Mouse (Mus musculus) layer of hippocampus, postnatal 25 days (tissue): ENCODE data around the gene Necab3. TPM values are rescaled to one million over a fixed set of nuclear protein-coding genes. Genes with fewer than 3 reads are reported as not detected.

Experiments used
- DNase-seq, 2 experiments: peaks; one replicate each; pipeline ENCODE4 v3.0.0; 2022; ENCODE audit warnings: mixed read lengths in 2 of 2, low spot score in 1 of 2; ENCODE audit errors: extremely low spot score in 1 of 2
- total RNA-seq, 2 experiments: library from RNA; stranded (reverse); gene quantifications; 2 replicates each; pipeline ENCODE4 v1.2.3; 2021

Gene Necab3
- total RNA-seq, 2 experiments from 2014 or later = 27.4 to 29.8 TPM

DNA sequence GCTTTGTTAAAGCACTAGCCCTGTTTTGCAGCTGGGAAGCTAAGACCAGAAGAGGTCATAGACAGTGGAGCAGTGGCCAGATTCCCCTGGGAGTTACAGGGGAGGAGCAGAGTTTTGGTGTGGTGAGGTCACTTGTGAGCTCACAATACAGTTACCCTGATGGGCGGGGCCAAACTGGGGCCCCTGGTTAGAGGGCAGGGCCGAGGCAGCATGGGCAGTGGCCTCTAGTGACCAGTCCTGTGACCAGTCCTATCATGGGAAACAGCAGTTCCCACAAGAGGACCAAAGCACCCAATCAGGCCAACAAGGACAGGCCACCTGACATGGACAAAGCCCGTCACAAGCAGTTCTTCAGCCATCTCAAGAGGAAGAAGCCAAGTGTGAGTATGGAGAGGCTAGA, 10.0 kb downstream of the Necab3 start:
- no peak for DNase-seq

DNA sequence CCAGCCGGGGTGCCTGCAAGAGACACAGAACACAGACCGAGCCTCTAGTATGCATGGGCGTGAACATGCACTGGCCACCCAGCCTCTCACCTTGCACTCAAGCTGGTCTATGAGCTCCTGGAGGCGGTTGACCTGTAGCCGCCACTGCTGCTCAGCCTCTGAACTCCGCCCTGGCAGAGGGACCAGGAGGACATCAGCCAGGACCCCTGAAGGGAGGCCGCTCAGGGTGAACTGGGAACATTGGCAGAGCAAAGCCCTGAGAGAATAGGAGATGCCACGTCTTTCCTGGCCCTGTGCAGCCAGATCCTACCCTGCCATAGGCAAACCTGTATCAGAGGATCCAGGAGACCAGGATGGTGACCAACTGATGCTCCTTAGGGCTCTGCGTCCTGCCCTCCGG, 12.0 kb downstream of the Necab3 start, which contains the start of gene 1700003F12Rik:
Gene 1700003F12Rik (plus strand): TSS at position 375 of the 400 bp plus-strand sequence.
- DNase-seq = no peak

DNA sequence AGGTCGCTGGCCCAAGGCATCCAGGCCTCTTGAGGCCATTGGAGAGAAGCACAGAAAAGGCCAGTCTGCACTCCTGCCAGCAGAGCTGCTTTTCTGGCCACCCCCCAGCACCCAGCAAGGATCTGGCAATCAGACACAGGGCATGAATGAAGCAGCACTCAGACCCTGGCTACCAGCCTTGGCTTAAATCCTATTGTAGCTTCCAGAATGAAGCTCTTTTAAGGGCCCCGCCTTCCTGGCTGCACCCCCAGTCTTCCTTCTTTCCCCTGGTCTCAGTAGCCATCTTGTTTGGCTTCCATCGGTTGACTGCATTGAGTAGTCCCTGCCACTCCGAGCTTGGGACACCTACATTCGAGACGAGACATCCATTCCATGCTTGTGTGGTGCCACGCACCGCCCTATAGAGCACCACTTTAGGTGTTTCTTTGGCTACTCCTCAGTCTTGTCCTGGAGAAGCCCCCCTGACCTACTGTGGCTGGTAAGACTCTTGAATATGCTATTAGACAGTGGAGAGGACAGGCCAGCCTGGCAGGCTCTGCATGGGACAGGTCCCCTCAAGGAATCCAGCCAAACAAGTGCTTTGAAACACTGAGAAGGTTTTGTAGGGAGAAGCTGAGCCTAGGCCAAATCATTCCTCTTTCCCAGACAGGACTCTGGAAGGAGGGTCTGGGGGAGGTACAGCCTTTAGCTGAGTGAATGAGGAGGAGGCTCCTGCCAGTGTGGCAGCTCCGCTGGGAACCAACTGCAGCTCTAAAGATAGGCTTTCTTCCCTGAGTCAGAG, 14.9 kb downstream of the Necab3 start:
- DNase-seq = peak in 1 of 2 experiments; percentile 50

DNA sequence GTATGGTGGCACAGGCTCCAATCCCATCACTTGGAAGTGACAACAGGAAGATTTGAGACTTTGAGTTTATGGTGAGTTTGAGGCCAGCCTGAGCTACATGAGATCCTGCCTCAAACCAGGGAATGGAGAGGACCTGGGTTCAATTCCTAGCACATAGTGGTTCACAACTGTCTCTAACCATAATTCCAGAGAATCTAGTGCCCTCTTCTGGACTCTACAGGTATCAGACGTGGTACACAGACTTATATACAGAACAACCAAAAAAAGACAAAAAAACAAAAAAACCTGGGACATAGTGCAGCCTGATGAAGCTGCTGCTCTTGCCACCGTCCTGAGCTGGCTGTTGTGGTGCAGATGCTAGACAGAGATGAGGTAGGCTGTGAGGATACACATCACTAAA, 17.1 kb downstream of the Necab3 start:
- no peak for DNase-seq

DNA sequence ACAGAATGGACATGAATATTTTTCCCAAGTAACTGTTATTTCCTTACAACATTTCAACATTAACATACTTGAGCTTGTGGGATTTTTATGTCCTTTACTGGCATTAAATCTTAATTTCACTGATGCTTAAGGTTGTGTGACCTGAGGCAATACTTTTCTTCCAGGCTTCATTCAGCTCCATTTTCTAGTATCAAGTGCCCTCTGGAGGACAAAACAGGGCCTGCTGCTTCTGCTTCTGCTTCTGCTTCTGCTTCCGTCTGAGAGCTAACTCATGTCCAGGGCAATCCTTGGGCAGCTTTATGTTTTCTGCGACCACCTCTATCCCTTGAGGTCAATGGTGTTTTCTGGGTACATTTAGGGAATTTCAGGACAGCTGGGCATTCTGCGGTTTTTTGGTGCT, 19.0 kb downstream of the Necab3 start:
- peak in 1 of 2 experiments; percentile 60 for DNase-seq

DNA sequence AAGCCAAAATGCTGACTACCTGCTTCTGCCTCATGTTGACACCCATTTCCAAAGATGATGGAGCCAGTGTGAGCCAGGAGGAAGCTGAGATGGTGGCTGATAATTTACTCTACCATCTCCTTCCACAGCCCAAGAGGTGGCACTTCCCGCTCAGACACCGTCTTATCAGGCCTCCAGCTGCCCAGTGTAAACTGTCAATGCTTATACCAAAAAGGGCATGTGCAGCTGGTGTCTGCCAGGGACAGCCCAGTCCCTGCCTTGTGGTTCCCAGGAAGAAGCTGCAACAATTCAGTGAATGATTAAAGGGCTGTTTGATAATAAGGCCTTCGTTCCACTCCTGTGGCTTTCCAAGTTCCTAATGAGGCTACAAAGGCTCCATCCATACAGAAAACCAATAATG, 20.0 kb downstream of the Necab3 start:
- DNase-seq = no peak

DNA sequence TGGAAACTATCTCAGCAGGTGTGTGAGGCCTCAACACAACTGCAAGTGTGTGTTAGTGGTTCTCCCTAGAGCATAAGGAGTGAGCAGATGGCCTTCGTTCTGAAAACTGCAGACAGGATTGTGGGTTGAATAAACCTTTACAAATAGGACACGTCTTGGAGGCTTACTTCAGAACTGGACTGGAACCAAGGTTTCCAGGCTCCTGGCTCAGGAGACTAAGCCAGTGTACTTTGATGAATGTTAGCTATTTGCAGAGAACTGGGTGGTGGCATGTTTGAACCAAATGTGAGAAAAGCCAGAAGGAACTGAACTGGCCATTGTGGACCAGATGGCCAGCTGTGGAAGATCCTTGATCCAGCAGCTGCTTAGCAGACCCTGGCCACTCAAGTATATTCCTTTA, 20.4 kb downstream of the Necab3 start:
- DNase-seq = no peak

DNA sequence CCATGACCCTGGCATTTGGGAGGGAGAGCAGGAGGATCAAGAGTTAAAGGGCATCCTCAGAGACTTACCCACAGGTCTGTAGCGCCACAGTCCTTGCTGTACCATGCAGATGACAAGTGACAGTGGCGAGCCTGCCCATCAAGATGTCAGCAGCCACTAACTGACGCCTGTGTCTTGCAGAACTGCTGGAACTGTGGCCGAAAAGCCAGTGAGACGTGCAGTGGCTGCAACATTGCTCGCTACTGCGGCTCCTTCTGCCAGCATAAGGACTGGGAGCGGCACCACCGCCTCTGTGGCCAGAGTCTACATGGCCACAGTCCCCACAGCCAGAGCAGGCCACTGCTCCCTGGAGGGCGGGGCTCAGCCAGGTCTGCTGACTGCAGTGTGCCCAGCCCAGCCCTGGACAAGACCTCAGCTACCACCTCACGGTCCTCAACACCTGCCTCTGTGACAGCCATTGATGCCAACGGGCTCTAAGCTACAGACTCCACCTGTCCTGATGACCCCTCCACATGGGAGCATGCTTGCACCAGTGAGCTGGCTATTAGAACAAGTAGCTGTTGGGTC, 23.9 kb downstream of the Necab3 start:
- DNase-seq = no peak

DNA sequence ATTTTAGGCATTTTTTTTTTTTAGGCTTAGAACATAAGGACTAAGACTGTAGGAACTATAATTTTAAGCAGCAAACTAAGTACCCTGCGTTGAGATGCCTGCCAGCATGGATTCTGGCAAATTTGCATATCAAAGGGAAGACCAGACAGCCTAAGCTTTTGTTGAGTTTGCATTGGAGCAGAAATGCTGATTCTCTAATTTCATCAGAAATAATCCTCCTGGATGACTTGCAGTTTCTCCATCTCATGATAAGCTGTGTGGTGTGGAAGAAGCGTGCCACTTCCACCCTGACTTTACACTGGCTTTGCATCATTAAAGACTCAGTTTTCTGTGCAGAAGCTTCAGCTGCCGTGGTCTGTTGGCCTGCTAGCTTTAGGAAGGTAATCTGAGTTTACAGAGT, 25.8 kb downstream of the Necab3 start:
- DNase-seq = no peak

DNA sequence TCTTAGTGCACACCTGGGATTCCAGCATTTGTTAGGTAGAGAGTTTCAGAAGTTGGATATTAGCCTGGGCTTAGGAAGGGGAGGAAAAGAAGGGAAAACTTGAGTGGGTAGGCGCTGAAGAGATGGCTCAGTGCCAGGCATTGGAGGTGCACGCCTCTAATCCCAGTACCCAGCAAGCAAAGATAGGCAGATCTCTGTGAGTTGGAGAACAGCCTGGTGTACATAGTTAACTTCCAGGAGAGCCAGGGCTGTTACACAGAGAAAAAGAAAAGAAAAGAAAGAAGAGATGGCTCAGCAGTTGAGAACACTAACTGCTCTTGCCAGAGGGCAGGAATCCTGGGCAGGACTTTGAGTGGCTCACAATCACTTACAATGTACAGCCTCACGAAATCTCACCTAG, 32.2 kb downstream of the Necab3 start:
- DNase-seq = no peak

DNA sequence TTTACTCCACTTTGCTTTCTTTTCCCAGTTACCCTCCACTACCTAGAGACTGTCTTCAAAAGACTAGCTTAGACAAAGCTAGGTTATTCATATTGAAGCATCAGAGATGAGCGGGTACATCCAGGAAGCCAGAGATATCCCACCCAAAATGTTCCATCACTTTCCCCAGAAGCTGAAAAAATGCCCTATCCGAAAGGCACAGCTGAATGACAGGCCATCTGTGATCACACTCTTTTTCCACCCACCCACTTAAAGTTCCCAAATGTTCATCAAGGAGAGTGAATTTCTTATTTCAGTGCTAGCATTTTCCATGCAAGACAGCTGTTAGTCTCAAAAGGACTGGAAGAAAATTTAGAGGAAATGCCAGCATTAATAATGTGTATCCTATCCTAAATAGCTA, 33.4 kb downstream of the Necab3 start:
- DNase-seq = no peak

DNA sequence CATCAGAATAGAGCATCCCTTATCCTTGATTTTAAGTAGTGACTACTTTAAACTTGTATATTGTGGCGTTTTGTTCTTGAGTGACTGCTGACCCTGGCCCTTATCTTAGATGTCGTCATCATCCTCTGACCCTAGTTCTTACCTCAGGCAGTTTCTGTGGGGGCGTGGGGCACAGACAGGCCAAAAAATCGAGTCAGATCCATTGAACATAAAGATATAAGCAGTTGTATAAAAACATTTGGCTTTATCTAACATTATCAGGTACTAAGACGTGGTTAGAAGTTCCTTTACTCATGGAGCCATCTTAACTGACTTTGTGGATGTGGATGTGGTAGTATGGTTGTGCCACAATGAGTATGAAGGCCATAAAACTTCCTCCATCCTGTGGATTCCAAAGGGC, 36.4 kb downstream of the Necab3 start:
- DNase-seq = no peak

DNA sequence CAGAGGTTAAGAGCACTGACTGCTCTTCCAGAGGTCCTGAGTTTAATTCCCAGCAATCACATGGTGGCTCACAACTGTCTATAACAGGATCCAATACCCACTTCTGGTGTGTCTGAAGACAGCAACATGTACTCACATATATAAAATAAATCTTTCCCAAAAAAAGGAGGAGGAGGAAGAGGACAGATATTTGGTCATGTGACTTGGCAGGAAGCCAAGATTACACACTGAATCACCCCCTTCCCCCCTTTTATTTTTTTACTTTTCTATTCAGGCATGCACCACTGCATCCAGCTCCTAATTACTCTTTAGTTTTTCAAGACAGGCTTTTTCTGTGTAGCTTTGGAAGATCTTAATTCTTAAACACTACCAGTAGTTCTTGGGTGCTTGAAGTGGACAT, 37.2 kb downstream of the Necab3 start:
- DNase-seq = no peak

DNA sequence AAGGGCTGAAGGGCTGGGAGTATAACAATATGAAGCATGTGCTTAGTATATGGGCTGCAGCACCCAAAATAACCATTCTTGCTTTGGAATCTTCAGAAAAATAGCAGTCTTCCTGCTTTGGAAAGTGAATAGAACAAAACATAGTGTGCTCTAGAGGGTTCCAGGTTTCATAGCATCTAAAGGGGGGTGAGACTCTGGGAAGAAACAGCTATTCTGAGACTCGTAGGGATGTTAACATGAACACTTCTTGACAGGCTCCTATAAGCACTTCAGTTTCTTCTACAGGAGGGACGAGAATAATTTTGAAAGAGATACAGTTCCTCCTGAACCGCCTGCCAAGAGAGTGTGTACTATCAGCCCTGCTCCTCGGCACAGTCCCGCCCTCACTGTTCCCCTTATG, 41.3 kb downstream of the Necab3 start:
- no peak for DNase-seq

DNA sequence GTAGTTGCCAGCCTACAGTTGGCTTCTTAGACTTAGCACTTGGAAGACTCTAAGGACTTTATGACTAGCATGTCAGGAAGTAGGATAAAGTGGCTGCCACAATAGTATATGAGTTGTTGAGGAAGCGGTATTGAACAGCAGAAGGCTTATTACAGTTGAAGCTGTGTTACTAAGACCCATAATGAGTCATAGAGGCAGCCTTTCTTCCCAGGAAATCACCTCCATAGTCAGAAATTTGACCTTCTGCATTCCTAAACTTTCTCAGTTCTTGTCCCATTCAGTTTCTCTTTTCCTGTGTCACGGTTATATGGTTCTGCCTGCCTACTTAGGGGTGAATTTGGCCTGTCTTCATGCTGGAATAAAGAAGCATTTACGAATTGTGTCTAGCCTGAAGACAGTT, 41.7 kb downstream of the Necab3 start:
- DNase-seq = no peak

DNA sequence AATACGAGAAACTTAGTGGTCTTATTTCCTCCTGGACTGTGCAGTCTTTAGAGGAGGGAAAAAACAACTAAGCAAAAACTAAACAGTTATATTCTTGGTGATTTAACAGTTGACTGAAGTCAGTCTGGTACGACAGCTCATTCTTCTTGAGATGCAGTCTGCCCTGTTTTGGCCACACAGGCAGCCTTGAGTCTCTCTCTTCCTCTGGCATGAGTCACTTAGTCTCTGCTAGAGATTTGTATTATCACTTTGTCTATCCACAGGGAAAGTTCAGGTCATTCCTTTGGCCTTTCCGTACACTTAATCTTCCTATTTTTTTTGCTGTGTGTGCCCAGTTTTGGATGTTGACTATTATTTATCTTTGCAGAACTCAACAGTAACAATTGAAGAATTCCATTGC, 48.5 kb downstream of the Necab3 start:
- DNase-seq = no peak

DNA sequence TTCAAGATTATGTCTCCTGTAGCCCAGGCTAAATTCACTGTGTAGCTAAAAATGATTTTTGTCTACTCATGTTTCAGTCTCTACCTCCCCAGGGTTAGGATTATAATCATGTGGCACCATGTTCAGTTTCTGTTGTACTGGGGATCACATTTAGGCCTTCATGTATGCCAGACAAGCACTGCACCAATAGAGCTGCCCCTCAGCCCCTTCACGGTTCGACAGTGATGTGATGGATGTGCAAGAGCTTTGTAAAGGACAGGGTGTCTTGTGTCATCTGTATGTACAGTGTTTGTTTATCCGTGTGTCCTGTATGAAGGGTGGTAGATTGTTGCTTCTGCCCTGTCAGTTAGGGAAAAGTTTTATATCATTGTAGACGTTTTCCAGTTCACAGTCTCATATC, 50.2 kb downstream of the Necab3 start:
- no peak for DNase-seq

DNA sequence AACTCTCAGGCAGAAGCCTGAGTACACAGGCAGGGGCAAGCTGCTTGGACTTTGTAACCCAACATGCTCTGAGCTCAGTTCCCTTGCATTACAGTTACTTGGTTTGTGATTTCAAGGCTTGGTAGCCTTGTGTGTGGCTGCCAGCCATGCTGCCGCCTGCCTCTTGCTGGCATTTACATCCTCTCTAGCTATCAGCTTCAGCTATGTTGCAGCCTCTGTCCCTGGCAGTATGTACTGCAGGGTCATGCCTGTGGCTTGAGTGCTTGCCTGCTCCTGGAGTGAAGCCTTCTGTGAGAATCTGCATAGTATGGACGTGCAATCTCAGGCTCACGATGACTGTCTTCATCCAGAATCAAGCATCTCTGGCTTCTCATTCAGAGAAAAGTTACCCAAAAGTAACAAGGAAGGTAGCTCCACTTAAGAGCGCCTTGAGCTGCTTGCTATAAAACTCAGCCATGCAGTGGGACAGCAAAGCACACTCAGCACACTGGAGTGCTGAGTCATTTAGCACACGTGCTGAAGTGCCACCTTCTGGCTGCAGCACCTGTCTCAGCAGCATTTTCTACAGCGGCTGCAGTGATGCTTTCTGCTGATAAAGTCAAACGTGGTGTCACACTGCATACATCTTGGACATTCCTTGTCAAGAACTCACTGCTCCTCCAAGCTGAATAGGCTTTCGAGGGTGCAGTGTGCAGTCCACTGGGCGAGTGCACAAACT, 51.0 kb downstream of the Necab3 start:
- DNase-seq = no peak

DNA sequence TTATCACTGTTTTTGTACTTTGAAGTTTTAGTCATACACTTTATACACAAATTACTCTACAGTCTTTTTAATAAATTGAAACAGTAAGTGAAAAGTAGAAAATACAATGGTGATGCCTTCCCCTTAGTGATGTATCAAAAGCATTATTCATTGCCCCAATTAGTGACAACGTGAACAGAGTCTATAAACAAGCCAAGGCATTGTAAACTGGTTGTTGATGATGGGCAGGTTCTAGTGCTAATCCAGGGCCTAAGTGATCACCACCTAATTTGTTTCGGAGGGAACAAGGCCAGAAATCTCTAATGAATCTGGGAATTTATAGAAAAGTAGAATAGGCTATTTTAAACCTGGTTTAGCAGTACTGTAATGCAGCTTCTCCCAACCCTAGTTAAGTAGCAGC, 51.6 kb downstream of the Necab3 start:
- DNase-seq = no peak

DNA sequence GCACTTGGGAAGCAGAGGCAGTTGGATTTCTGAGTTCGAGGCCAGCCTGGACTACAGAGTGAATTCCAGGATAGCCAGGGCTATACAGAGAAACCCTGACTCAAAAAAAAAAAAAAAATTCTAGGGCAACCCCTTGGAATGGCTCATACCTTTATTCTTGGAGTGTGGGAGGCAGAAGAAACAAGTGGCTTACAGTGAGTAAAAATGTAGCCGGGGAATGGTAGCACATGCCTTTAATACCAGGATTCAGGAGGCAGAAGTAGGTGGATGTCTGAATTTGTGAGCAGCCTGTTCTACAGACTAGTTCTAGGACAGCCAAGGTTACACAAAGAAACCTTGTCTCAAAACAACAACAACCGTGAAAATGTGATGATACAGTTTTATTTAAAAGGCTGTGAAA, 57.9 kb downstream of the Necab3 start:
- DNase-seq = no peak

DNA sequence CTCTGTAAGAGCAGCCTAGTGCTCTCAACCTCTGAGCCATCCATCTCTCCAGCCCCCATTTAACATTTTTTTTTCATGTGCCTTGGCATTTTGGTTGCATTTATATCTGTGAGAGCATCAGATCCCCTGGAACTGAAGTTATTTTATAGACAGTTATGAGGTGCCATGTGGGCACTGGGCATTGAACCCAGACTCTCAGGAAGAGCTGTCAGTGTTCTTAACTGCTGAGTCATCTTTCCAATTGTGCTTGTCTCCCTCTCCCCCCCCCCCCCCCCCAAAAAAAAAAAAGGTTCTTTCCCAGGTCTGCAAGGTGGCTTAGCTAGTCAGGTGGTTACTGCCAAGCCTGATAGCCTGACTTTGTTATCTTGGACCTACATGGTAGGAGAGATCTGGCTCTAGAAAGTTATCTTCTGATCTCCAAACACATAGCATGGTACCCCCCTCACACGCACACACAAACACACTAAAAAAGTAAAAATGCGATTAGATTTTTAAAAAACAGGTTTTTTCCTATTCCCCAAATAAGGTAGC, 58.9 kb downstream of the Necab3 start:
- DNase-seq = no peak
